ENCODE assay signal across 8 mouse cellular contexts in genomic region chr3:88684236-88684979, GRCm38 (mm10). TPM values are rescaled to one million over a fixed set of nuclear protein-coding genes. Genes with fewer than 3 reads are reported as not detected.
DNase-seq lines count a peak whose midpoint lies in the region; ATAC-seq and TF ChIP-seq lines count a peak whose summit lies in the region.
"Had no signal": no experiment of that assay in that cellular context is flagged by ENCODE, and none has a peak within 500 bp of the region (broad histone marks: within the 10 kb centered on the region; RNA-seq: fewer than 3 reads in every experiment).

No protein-coding gene starts in this region.

- intact Hi-C loops in left cerebral cortex, postnatal 10 days (cut with DNase I), result no loop called here

- peaks cover 2% of the 10 kb centered on the region; the same call in 1 of the 2 replicates for H3K36me3 ChIP-seq in testis, adult 2 months (ENCODE audit: control insufficient read depth, insufficient read depth, low read length)
- peaks cover 7% of the 10 kb centered on the region; the same call in 1 of the 2 replicates for H3K36me3 ChIP-seq in heart, embryonic 16.5 days (ENCODE audit: control insufficient read depth, insufficient read depth)
- peaks cover 10% of the 10 kb centered on the region for H3K36me3 ChIP-seq in liver, embryonic 11.5 days (ENCODE audit: control insufficient read depth, insufficient read depth, low read length)

- 58% methylated on average over 7 of the region's 8 CpGs for WGBS in heart, embryonic 16.5 days
- WGBS in liver, embryonic 11.5 days, result 52% methylated on average over 7 of the region's 8 CpGs

- no peak for DNase-seq in testis, postnatal 14 days (ENCODE audit: low spot score)
- DNase-seq in liver, embryonic 11.5 days (ENCODE audit: low spot score), result no peak
- DNase-seq in layer of hippocampus, adult 8-10 months (ENCODE audit: low spot score in 2 of 2), result no peak
- DNase-seq in left cerebral cortex, postnatal 10 days (ENCODE audit: extremely low spot score in 1 of 2, low spot score in 2 of 2), result no peak

- peak overlapping the region; percentile 65; the same call in 1 of the 2 replicates for H3K27ac ChIP-seq in testis, adult 2 months (ENCODE audit: control insufficient read depth, insufficient read depth, low read depth, low read length)
- H3K27ac ChIP-seq in heart, embryonic 16.5 days (ENCODE audit: low read length), result peak overlapping the region; percentile 92
- peak overlapping the region; percentile 78; the same call in 1 of the 2 replicates for H3K27ac ChIP-seq in liver, embryonic 11.5 days (ENCODE audit: low read depth, low read length)

- no peak for TF ChIP-seq CTCF in testis, adult 2 months (IDR thresholded peaks at IDR 0.05; ENCODE audit: control insufficient read depth, insufficient read depth, insufficient replicate concordance, low read depth, low read length)

- no peak for TF ChIP-seq POLR2A in testis, adult 2 months (IDR thresholded peaks at IDR 0.05; ENCODE audit: control insufficient read depth, low read depth, low read length)

- H3K9ac ChIP-seq in heart, embryonic 16.5 days (ENCODE audit: low read length), result peak overlapping the region; percentile 73
- H3K9ac ChIP-seq in liver, embryonic 11.5 days (ENCODE audit: low read depth, low read length), result peak overlapping the region; percentile 18; the same call in 1 of the 2 replicates

- no peaks in the 10 kb centered on the region for H3K9me3 ChIP-seq in heart, embryonic 16.5 days (replicated peaks; ENCODE audit: control insufficient read depth, low read length)
- H3K9me3 ChIP-seq in liver, embryonic 11.5 days (ENCODE audit: control insufficient read depth, low read length), result no peaks in the 10 kb centered on the region

- H3K27me3 ChIP-seq in testis, adult 2 months (ENCODE audit: control insufficient read depth, insufficient read depth, low read length), result no peaks in the 10 kb centered on the region
- no peaks in the 10 kb centered on the region for H3K27me3 ChIP-seq in heart, embryonic 16.5 days (ENCODE audit: control insufficient read depth, insufficient read depth, low read length)
- H3K27me3 ChIP-seq in liver, embryonic 11.5 days (replicated peaks; ENCODE audit: control insufficient read depth, insufficient read depth, low read length), result no peaks in the 10 kb centered on the region

- H3K4me2 ChIP-seq in heart, embryonic 16.5 days (ENCODE audit: low read depth, low read length), result peak overlapping the region; percentile 54
- H3K4me2 ChIP-seq in liver, embryonic 11.5 days, result peak overlapping the region; percentile 75

- peak overlapping the region; percentile 37 for H3K4me3 ChIP-seq in testis, adult 2 months (ENCODE audit: control insufficient read depth, low read depth, low read length)
- H3K4me3 ChIP-seq in heart, embryonic 16.5 days (ENCODE audit: low read length), result peak overlapping the region; percentile 99
- peak overlapping the region; percentile 95 for H3K4me3 ChIP-seq in liver, embryonic 11.5 days (ENCODE audit: low read depth, low read length)

- H3K4me1 ChIP-seq in testis, adult 2 months (ENCODE audit: control insufficient read depth, insufficient read depth, low read length), result peaks cover 6% of the 10 kb centered on the region
- peaks cover 13% of the 10 kb centered on the region for H3K4me1 ChIP-seq in heart, embryonic 16.5 days (ENCODE audit: control insufficient read depth, insufficient read depth, low read length)
- peaks cover 13% of the 10 kb centered on the region for H3K4me1 ChIP-seq in liver, embryonic 11.5 days (replicated peaks; ENCODE audit: control insufficient read depth, insufficient read depth, low read length)

- no peak for ATAC-seq in heart, embryonic 16.5 days (replicated peaks; ENCODE audit: extremely low read depth, insufficient read depth, low FRiP score)
- no peak for ATAC-seq in liver, embryonic 11.5 days (replicated peaks; ENCODE audit: low FRiP score)
- no peak for ATAC-seq in erythroid progenitor cell, adult 5-6 weeks (replicated peaks; ENCODE audit: low FRiP score, poor library complexity, severe bottlenecking)

RNA-seq across cellular contexts. Expression of gene Khdc4, which starts 1.2 kb away (rescaled TPM):
- 23.5 and 28.7 TPM in 2 replicates for polyA plus RNA-seq in testis, adult 2 months (2012; rRNA removed)
- polyA plus RNA-seq in heart, embryonic 16.5 days (2015; fragmentation: Nextera tagmentation; extraction: Ambion mirVana), result 67.4 and 68.6 TPM in 2 replicates
- polyA plus RNA-seq in liver, embryonic 11.5 days (2014; fragmentation: Nextera tagmentation; extraction: Ambion mirVana), result 64.7 and 65.7 TPM in 2 replicates
- 56.9 and 69.2 TPM in 2 replicates for total RNA-seq in erythroid progenitor cell, adult 5-6 weeks (2015; ENCODE audit: low replicate concordance)
- 37.8 and 62.8 TPM in 2 replicates for total RNA-seq in erythroid progenitor cell, adult 5-6 weeks (2017; ENCODE audit: low replicate concordance)
- total RNA-seq in layer of hippocampus, adult 8-10 months (2022), result 10 to 100 TPM; 47.5 to 69.8 (median 54.1) TPM
- total RNA-seq in left cerebral cortex, postnatal 10 days (2021), result 10 to 100 TPM; 52.0 to 55.7 TPM

RNA-seq across cellular contexts. Expression of gene Rxfp4, which starts 31.5 kb away (rescaled TPM):
- polyA plus RNA-seq in testis, adult 2 months (2012; rRNA removed), result not detected in 2 replicates
- polyA plus RNA-seq in heart, embryonic 16.5 days (2015; fragmentation: Nextera tagmentation; extraction: Ambion mirVana), result not detected in 2 replicates
- not detected in 2 replicates for polyA plus RNA-seq in liver, embryonic 11.5 days (2014; fragmentation: Nextera tagmentation; extraction: Ambion mirVana)
- total RNA-seq in erythroid progenitor cell, adult 5-6 weeks (2015; ENCODE audit: low replicate concordance), result not detected in 2 replicates
- not detected in 2 replicates for total RNA-seq in erythroid progenitor cell, adult 5-6 weeks (2017; ENCODE audit: low replicate concordance)
- not detected for total RNA-seq in layer of hippocampus, adult 8-10 months (2022)
- total RNA-seq in left cerebral cortex, postnatal 10 days (2021), result not detected
- polyA plus RNA-seq: cortical plate, adult 2 months had no signal

RNA-seq across cellular contexts. Expression of gene Rit1, which starts 32.2 kb away (rescaled TPM):
- 30.5 and 31.0 TPM in 2 replicates for polyA plus RNA-seq in testis, adult 2 months (2012; rRNA removed)
- 59.0 and 59.4 TPM in 2 replicates for polyA plus RNA-seq in heart, embryonic 16.5 days (2015; fragmentation: Nextera tagmentation; extraction: Ambion mirVana)
- 33.9 and 34.4 TPM in 2 replicates for polyA plus RNA-seq in liver, embryonic 11.5 days (2014; fragmentation: Nextera tagmentation; extraction: Ambion mirVana)
- total RNA-seq in erythroid progenitor cell, adult 5-6 weeks (2015; ENCODE audit: low replicate concordance), result 13.0 and 20.2 TPM in 2 replicates
- total RNA-seq in erythroid progenitor cell, adult 5-6 weeks (2017; ENCODE audit: low replicate concordance), result 27.6 and 45.9 TPM in 2 replicates
- 10 to 100 TPM; 39.5 to 44.0 (median 43.6) TPM for total RNA-seq in layer of hippocampus, adult 8-10 months (2022)
- 10 to 100 TPM; 42.9 to 55.5 TPM for total RNA-seq in left cerebral cortex, postnatal 10 days (2021)

Comparison
In these comparisons a context has a peak if more than half of its experiments do, and no peak if none do; other contexts are left out.
1. H3K4me3 ChIP-seq: peak in every context shown above with its lines; median percentile 99 in heart, embryonic 16.5 days; 95 in liver, embryonic 11.5 days; 37 in testis, adult 2 months.